Mouse (Mus musculus): ENCODE results near the gene Gm6370. TPM values are rescaled to one million over a fixed set of nuclear protein-coding genes. Genes with fewer than 3 reads are reported as not detected.

Gene Gm6370
- total RNA-seq, 2 experiments from 2014 or later = not detected

Other genes starting within 250 kb of the Gm6370 start
- not detected in 2 replicates for gene Wasf3, start 106.4 kb upstream of the Gm6370 start, total RNA-seq (2015)
- not detected in 2 replicates for gene Wasf3, start 106.4 kb upstream of the Gm6370 start, total RNA-seq (2017)
- not detected in 2 replicates for gene Gm6408, start 9.4 kb upstream of the Gm6370 start, total RNA-seq (2015)
- not detected in 2 replicates for gene Gm6408, start 9.4 kb upstream of the Gm6370 start, total RNA-seq (2017)
- gene 4930449I24Rik, start 11.0 kb downstream of the Gm6370 start, total RNA-seq (2015) = not detected in 2 replicates
- gene 4930449I24Rik, start 11.0 kb downstream of the Gm6370 start, total RNA-seq (2017) = not detected in 2 replicates
- not detected in 2 replicates for gene Gm3402, start 22.8 kb downstream of the Gm6370 start, total RNA-seq (2015)
- not detected in 2 replicates for gene Gm3402, start 22.8 kb downstream of the Gm6370 start, total RNA-seq (2017)
- gene Gm3404, start 34.4 kb downstream of the Gm6370 start, total RNA-seq (2015) = not detected in 2 replicates
- not detected in 2 replicates for gene Gm3404, start 34.4 kb downstream of the Gm6370 start, total RNA-seq (2017)
- not detected in 2 replicates for gene Gm3409, start 46.3 kb downstream of the Gm6370 start, total RNA-seq (2015)
- gene Gm3409, start 46.3 kb downstream of the Gm6370 start, total RNA-seq (2017) = not detected in 2 replicates
- not detected in 2 replicates for gene Gm3415, start 64.8 kb downstream of the Gm6370 start, total RNA-seq (2015)
- not detected in 2 replicates for gene Gm3415, start 64.8 kb downstream of the Gm6370 start, total RNA-seq (2017)
- not detected in 2 replicates for gene Gpr12, start 93.9 kb downstream of the Gm6370 start, total RNA-seq (2015)
- gene Gpr12, start 93.9 kb downstream of the Gm6370 start, total RNA-seq (2017) = not detected in 2 replicates